Mouse (Mus musculus) gastrocnemius, postnatal 36 days (tissue): Measurements from ENCODE around the gene Cacna1d. TPM values are rescaled to one million over a fixed set of nuclear protein-coding genes. Genes with fewer than 3 reads are reported as not detected.

Experiments used
- DNase-seq, 2 experiments: peaks; one replicate each; pipeline ENCODE4 v3.0.0; 2022
- intact Hi-C: fragments of 180-260 bp; cut with DNase I; formaldehyde crosslinking; loops from one replicate; pipeline ENCODE4 v1.15.1; 2025
- total RNA-seq, 2 experiments: library from RNA; stranded (reverse); gene quantifications; 2 replicates each; pipeline ENCODE4 v1.2.3; 2021

The Cacna1d gene
- total RNA-seq, 2 experiments from 2014 or later: 0.26 to 0.91 TPM

GRCm38 (mm10) chr14:30056031-30056766 lies 435.1 kb downstream of the Cacna1d start:
- intact Hi-C loops: no loop called here
- no peak for DNase-seq

DNA sequence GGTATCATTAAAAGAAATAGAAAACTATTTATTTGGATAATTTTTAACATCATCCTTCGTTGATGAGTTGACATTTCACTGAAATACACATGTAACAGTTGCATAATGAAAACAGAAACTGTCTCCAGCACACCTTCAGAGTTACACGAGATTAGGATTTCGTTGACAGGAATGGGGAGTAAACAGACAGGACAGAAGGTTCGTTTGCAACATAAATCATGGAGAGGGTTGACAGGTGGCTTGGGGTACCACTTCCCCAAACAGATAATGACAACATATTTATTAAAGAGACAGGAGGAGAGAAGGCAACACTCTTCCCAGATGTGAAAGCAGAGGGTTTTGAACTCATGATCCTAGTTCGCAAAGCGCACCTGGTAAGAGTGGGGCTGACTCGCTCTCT lies 436.3 kb downstream of the Cacna1d start:
- intact Hi-C loops: no loop called here
- no peak for DNase-seq

- DNase-seq: no peak
- intact Hi-C loops: no loop called here
Observed at GRCm38 (mm10) chr14:30050280-30050679, 441.0 kb downstream of the Cacna1d start.

GRCm38 (mm10) chr14:30048049-30048448 lies 443.2 kb downstream of the Cacna1d start:
- intact Hi-C loops: no loop called here
- DNase-seq: no peak

- no peak for DNase-seq
- intact Hi-C loops: no loop called here
Observed at GRCm38 (mm10) chr14:30046976-30047375, 444.3 kb downstream of the Cacna1d start.

DNA sequence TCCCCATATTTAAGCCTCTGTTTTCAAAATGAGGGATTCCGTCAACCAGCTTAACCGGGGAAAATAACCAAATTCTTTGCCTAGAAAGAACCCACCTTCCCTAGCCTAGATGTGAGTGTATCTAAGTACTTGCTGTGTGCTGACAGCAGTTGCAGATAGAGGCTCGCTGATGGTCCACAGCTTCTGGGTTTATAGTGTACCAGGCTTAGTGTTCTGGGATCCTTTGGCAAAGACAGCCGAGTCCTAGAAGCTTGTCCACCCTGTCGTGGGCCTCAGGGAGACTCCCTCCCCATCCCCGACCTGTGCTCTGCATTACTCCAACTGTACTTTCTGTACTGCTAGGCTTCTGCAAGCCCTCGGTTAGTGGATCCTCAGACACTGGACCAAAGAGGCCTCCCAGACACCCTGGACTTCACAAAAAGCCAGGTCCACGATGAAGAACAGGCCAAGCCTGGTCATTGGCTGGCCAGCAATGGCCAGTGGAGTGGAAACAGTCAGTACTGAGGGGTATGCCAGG lies 445.5 kb downstream of the Cacna1d start:
- intact Hi-C loops: no loop called here

GRCm38 (mm10) chr14:30045239-30045638 lies 446.0 kb downstream of the Cacna1d start:
- intact Hi-C loops: no loop called here
- DNase-seq: no peak

More for the DNA sequence above, 445.5 kb downstream of the Cacna1d start:
- no peak for DNase-seq

DNA sequence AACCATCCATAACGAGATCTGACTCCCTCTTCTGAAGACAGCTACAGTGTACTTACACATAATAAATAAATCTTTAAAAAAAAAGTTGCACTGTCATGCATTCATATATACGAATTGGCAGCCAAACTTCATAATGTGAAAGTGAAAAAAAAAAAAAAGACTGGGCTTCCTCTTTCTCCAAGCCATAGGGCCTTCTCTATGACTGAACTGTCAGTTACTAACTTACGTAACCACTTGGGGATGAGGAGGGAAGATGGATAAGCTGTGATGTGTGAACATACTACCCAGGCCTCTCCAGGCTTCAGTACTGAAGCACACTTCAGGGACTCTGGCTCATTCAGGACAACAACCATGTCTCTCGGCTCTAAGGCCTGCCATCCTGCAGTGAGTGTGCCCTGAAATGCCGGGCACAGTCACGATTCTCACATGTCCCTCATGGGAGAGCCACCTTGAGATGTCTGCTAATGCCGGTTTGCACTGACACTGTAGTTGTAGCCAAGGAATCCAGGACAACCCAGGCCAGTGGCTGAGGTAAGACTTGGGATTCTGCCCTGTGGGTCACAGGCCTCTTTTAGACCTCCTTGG lies 447.8 kb downstream of the Cacna1d start:
- DNase-seq: no peak
- intact Hi-C loops: no loop called here

- DNase-seq: no peak
- intact Hi-C loops: no loop called here
Observed at GRCm38 (mm10) chr14:30041836-30042235, 449.4 kb downstream of the Cacna1d start.

GRCm38 (mm10) chr14:30039413-30039812 lies 451.8 kb downstream of the Cacna1d start:
- intact Hi-C loops: no loop called here
- DNase-seq: no peak

DNA sequence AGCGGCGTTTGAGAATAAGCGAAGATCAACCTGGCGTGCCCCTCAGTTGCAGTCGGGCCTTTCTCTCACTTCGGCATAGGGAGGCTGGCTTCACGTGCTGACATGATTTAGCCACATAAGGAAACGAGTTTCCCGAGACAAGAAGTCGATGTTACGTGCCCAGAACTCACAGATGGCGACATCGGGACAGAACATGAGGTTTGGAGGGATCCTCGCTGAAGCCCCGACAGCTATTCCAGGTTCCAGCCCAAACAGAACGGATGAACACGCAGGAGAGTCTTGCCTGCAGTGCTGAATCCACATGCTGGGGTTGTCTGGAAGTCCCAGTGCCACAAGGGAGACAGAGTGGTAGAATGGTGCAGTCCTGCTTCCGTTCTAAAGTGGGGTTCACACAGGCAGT lies 452.8 kb downstream of the Cacna1d start:
- DNase-seq: no peak
- intact Hi-C loops: no loop called here

DNA sequence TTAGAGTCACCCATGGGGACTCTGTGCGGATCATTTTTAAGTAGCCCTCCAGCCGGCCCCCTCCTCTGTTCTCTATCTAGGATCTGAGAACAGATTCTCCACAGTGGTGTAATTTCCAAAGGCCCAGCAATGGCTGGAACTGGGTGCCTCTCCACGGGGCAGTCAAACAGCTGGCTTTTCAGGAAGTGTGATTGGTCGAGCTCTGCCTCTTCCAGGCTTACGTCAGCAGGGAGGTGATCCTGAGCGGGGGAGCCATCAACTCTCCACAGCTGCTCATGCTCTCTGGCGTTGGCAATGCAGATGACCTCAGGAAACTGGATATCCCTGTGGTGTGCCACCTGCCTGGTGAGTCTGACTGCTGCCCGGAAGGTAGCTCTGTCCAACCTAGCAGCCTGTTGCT lies 457.9 kb downstream of the Cacna1d start:
- intact Hi-C loops: no loop called here
- DNase-seq: no peak

DNA sequence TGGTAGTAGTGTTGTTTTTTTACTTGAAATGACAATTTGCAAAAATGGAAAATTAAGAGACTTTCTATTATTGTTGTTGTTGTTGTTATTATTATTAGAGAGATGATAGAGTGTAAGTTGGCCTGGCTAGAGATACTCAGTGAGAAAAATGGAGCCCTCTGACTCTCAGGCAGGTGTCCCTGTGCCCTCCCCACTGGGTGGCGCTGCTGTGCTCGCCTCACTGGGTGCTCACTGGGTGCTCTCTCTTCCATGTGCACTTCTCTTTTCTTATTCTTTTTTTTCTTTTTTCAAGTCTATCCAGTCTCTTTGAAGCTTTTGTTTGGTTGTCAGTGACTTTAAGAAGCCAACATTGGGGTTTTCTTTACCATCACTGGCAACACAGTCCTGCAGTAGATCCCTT lies 463.9 kb downstream of the Cacna1d start:
- DNase-seq: no peak
- intact Hi-C loops: no loop called here

DNA sequence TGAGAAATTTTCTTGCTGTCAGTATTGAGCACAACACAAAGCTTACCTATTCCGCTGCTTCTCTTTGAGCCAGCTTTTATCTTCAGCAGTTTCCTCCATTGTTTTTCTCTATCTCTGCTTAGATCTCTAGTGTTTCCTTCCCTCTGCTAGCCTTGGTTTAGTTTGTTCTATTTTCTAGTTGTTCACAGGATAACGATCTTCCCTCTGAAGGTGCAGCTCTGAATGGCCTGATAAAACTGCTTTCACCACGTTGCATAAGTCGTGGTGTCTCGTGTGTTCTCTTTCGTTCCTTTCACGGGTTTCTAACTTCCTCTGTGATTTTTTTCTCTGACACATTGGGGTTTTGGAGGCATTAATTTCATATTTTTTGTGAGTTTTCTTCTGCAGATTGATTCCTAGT lies 466.9 kb downstream of the Cacna1d start:
- no peak for DNase-seq
- intact Hi-C loops: no loop called here

DNA sequence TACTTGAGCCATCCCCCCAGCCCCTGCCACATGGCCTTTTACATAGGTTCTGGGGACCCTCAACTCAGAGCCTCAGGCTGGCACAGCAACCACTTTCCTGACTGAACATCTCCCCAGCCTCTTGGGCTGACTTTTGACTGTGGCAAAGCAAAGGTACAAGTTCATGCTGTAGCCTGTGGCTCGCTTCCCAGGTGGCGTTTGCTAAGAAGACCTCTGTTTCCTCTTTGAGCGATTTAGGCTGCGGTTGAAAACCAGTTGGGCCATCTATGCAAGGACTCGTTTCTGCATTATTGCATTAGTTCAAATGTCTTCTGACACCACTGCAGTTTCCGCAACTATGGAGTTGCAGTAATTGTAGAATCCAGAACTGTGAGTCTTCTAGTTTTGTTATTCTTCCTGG lies 468.8 kb downstream of the Cacna1d start:
- intact Hi-C loops: no loop called here
- DNase-seq: no peak

- intact Hi-C loops: no loop called here
- DNase-seq: no peak
Observed at GRCm38 (mm10) chr14:30019792-30020575, 471.3 kb downstream of the Cacna1d start.

DNA sequence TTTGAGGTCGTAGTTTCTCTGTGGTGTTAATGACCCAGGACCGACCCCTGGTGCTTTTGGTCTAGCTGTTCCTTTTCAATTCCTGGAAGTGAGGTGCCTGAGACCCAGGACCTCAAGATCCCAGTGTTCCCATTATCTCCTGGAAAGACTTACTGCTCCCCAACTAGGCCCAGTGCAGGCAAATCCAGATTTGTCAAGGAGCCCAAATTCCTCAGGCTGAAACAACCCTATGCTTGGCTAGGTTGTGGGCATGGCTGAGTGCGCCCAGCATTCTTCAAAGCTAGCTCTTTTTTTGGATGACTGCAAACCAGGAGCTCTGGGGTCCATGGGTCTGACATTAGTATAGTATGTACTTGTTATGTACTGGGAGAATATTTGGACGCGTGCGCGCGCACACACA lies 471.9 kb downstream of the Cacna1d start:
- DNase-seq: no peak
- intact Hi-C loops: no loop called here

GRCm38 (mm10) chr14:30018846-30019245 lies 472.4 kb downstream of the Cacna1d start:
- intact Hi-C loops: no loop called here
- no peak for DNase-seq

DNA sequence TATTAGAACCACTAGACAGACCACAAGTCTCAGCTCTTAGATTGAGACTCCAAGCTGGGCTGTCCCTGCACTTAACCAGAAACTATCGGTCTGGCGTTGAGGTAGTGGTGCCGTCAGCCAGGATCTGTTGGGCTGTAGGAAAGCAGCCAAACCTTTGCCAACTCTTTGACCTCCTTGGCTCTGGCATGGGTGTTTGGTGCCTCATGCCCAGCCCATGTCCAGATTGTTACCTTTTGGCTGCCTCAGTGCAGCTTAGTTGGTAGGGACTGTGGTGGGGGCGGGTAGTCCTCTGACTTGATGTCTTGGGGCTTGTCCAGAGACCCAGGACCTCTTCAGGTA lies 472.8 kb downstream of the Cacna1d start:
- no peak for DNase-seq

GRCm38 (mm10) chr14:30017794-30018462 lies 473.3 kb downstream of the Cacna1d start:
- DNase-seq: no peak
- intact Hi-C loops: no loop called here

More for the DNA sequence above, 472.8 kb downstream of the Cacna1d start:
- intact Hi-C loops: no loop called here

- intact Hi-C loops: no loop called here
- no peak for DNase-seq
Observed at GRCm38 (mm10) chr14:30016666-30017065, 474.6 kb downstream of the Cacna1d start.
